ENCODE assay signal across 18 mouse cellular contexts in genomic region chr17:76451296-76451834, GRCm38 (mm10).
DNase-seq lines count a peak whose midpoint lies in the region; ATAC-seq and TF ChIP-seq lines count a peak whose summit lies in the region.
"Had no signal": no experiment of that assay in that cellular context is flagged by ENCODE, and none has a peak within 500 bp of the region (broad histone marks: within the 10 kb centered on the region; RNA-seq: fewer than 3 reads in every experiment).

No protein-coding gene starts in this region.

- DNase-seq in midbrain, embryonic 11.5 days (ENCODE audit: low spot score, missing footprints), result no peak
- DNase-seq in midbrain, postnatal 0 days (ENCODE audit: low spot score), result no peak
- DNase-seq in brain, embryonic 14.5 days (ENCODE audit: low read depth), result peak; percentile 65
- DNase-seq in retina, embryonic 14.5 days (ENCODE audit: low spot score), result peak; percentile 57
- DNase-seq: adrenal gland, postnatal 10 days; gastrocnemius, postnatal 36 days; kidney, postnatal 25 days; layer of hippocampus, postnatal 36 days; liver, postnatal 0 days; right cerebral cortex, postnatal 25 days; thymus, postnatal 25 days had no signal

- 25% methylated on average over 4 of the region's 4 CpGs for WGBS in midbrain, embryonic 11.5 days
- WGBS in midbrain, postnatal 0 days, result 21% methylated on average over 4 of the region's 4 CpGs
- WGBS in hindbrain, embryonic 12.5 days, result 22% methylated on average over 4 of the region's 4 CpGs
- 84% methylated on average over 4 of the region's 4 CpGs for WGBS in intestine, embryonic 15.5 days

- H3K9ac ChIP-seq in midbrain, embryonic 11.5 days (ENCODE audit: low read length), result no peak overlapping the region
- no peak overlapping the region for H3K9ac ChIP-seq in midbrain, postnatal 0 days (replicated peaks; ENCODE audit: low read length, poor library complexity, severe bottlenecking)
- H3K9ac ChIP-seq in hindbrain, embryonic 12.5 days, result no peak overlapping the region
- no peak overlapping the region for H3K9ac ChIP-seq in intestine, embryonic 15.5 days
- H3K9ac ChIP-seq: heart, embryonic 15.5 days; limb, embryonic 13.5 days; liver, postnatal 0 days had no signal

- H3K4me1 ChIP-seq in midbrain, embryonic 11.5 days (ENCODE audit: control insufficient read depth, insufficient read depth, low read length), result no peaks in the 10 kb centered on the region
- no peaks in the 10 kb centered on the region for H3K4me1 ChIP-seq in midbrain, postnatal 0 days (ENCODE audit: insufficient read depth, low read length)
- H3K4me1 ChIP-seq in hindbrain, embryonic 12.5 days, result 0 out of 2 replicates have a peak, but pooled peaks cover 5% of the 10 kb centered on the region
- H3K4me1 ChIP-seq in intestine, embryonic 15.5 days (replicated peaks), result no peaks in the 10 kb centered on the region
- H3K4me1 ChIP-seq: heart, embryonic 15.5 days; limb, embryonic 13.5 days; megakaryocyte, embryonic 14.5 days had no signal

- no peak for TF ChIP-seq POLR2A in brain, embryonic 14.5 days (IDR thresholded peaks at IDR 0.05; ENCODE audit: borderline replicate concordance, extremely low read depth, insufficient read depth, insufficient read length, poor library complexity, severe bottlenecking)

- H3K36me3 ChIP-seq in midbrain, embryonic 11.5 days (ENCODE audit: control insufficient read depth, insufficient read depth, low read length), result no peaks in the 10 kb centered on the region
- H3K36me3 ChIP-seq in midbrain, postnatal 0 days (ENCODE audit: insufficient read depth, low read length), result no peaks in the 10 kb centered on the region
- H3K36me3 ChIP-seq in hindbrain, embryonic 12.5 days, result no peaks in the 10 kb centered on the region
- H3K36me3 ChIP-seq in intestine, embryonic 15.5 days, result no peaks in the 10 kb centered on the region
- H3K36me3 ChIP-seq: heart, embryonic 15.5 days; limb, embryonic 13.5 days had no signal

- H3K4me3 ChIP-seq in midbrain, embryonic 11.5 days (ENCODE audit: low read depth, low read length), result no peak overlapping the region
- no peak overlapping the region for H3K4me3 ChIP-seq in midbrain, postnatal 0 days (ENCODE audit: low read depth, low read length)
- H3K4me3 ChIP-seq in hindbrain, embryonic 12.5 days, result no peak overlapping the region
- no peak overlapping the region for H3K4me3 ChIP-seq in intestine, embryonic 15.5 days (replicated peaks)
- H3K4me3 ChIP-seq: heart, embryonic 15.5 days; limb, embryonic 13.5 days; megakaryocyte, embryonic 14.5 days had no signal

- H3K9me3 ChIP-seq in midbrain, embryonic 11.5 days (ENCODE audit: control insufficient read depth, low read length), result no peaks in the 10 kb centered on the region
- no peaks in the 10 kb centered on the region for H3K9me3 ChIP-seq in midbrain, postnatal 0 days (ENCODE audit: low read length)
- H3K9me3 ChIP-seq in hindbrain, embryonic 12.5 days (replicated peaks), result no peaks in the 10 kb centered on the region
- H3K9me3 ChIP-seq in intestine, embryonic 15.5 days, result no peaks in the 10 kb centered on the region
- H3K9me3 ChIP-seq: heart, embryonic 15.5 days; limb, embryonic 13.5 days had no signal

- no peak overlapping the region for H3K4me2 ChIP-seq in midbrain, embryonic 11.5 days
- no peak overlapping the region for H3K4me2 ChIP-seq in midbrain, postnatal 0 days (ENCODE audit: low read depth, low read length, poor library complexity, severe bottlenecking)
- no peak overlapping the region for H3K4me2 ChIP-seq in hindbrain, embryonic 12.5 days (replicated peaks)
- H3K4me2 ChIP-seq in intestine, embryonic 15.5 days (replicated peaks), result no peak overlapping the region
- H3K4me2 ChIP-seq: heart, embryonic 15.5 days; limb, embryonic 13.5 days had no signal

- no peaks in the 10 kb centered on the region for H3K27me3 ChIP-seq in midbrain, embryonic 11.5 days (ENCODE audit: control insufficient read depth, insufficient read depth, low read length)
- no peaks in the 10 kb centered on the region for H3K27me3 ChIP-seq in midbrain, postnatal 0 days (ENCODE audit: insufficient read depth, low read length)
- peaks cover 19% of the 10 kb centered on the region; the same call in 1 of the 2 replicates for H3K27me3 ChIP-seq in hindbrain, embryonic 12.5 days
- H3K27me3 ChIP-seq in intestine, embryonic 15.5 days (replicated peaks), result no peaks in the 10 kb centered on the region
- H3K27me3 ChIP-seq: heart, embryonic 15.5 days; limb, embryonic 13.5 days; megakaryocyte, embryonic 14.5 days had no signal

- H3K27ac ChIP-seq in midbrain, embryonic 11.5 days (ENCODE audit: low read depth, low read length), result no peak overlapping the region
- H3K27ac ChIP-seq in midbrain, postnatal 0 days (ENCODE audit: low read depth, low read length), result no peak overlapping the region
- no peak overlapping the region for H3K27ac ChIP-seq in hindbrain, embryonic 12.5 days
- H3K27ac ChIP-seq in intestine, embryonic 15.5 days, result no peak overlapping the region
- H3K27ac ChIP-seq: heart, embryonic 15.5 days; limb, embryonic 13.5 days had no signal

- ATAC-seq in midbrain, embryonic 11.5 days (ENCODE audit: low FRiP score), result 0 out of 2 replicates have a peak, but pooled peaks have one; percentile 54
- no peak for ATAC-seq in midbrain, postnatal 0 days (ENCODE audit: low FRiP score)
- ATAC-seq in hindbrain, embryonic 12.5 days (ENCODE audit: low FRiP score), result peak; percentile 67
- no peak for ATAC-seq in erythroid progenitor cell, adult 5-6 weeks (replicated peaks; ENCODE audit: low FRiP score, poor library complexity, severe bottlenecking)
- no peak for ATAC-seq in intestine, embryonic 15.5 days
- ATAC-seq: intestine, embryonic 16.5 days; liver, postnatal 0 days had no signal

- TF ChIP-seq CTCF in midbrain, postnatal 0 days (IDR thresholded peaks at IDR 0.05), result no peak
- no peak for TF ChIP-seq CTCF in brain, embryonic 14.5 days (IDR thresholded peaks at IDR 0.05; ENCODE audit: borderline replicate concordance, extremely low read depth, insufficient read depth, insufficient read length)

Comparison
In these comparisons a context has a peak if more than half of its experiments do, and no peak if none do; other contexts are left out.
1. ATAC-seq: peak in midbrain, embryonic 11.5 days (single experiment) and hindbrain, embryonic 12.5 days (single experiment); none in midbrain, postnatal 0 days (single experiment), erythroid progenitor cell, adult 5-6 weeks (single experiment) and intestine, embryonic 15.5 days (single experiment).
2. DNase-seq: peak in brain, embryonic 14.5 days (single experiment) and retina, embryonic 14.5 days (single experiment); none in midbrain, embryonic 11.5 days (single experiment) and midbrain, postnatal 0 days (single experiment).